Mouse (Mus musculus): ENCODE data around the gene Parvg.

- TF ChIP-seq CTCF (IDR thresholded peaks at IDR 0.05; ENCODE audit: low read depth) (no peak), EP300 (IDR thresholded peaks at IDR 0.05; ENCODE audit: low read depth) (no peak)
Measured at GRCm38 (mm10) chr15:84314420-84315080, 9.3 kb upstream of the Parvg start.
